Mouse (Mus musculus) cerebellum, adult 11-12 months (tissue): ENCODE data around the gene Dennd6b.

ENCODE experiments used
- DNase-seq: peaks from one replicate; pipeline ENCODE4 v3.0.0; 2022

The Dennd6b gene

GRCm38 (mm10) chr15:89196313-89196706 is at the start of gene Dennd6b:
Gene Dennd6b, minus strand, starts transcription at chr15:89196496.
- DNase-seq: peak; percentile 97

- DNase-seq: no peak
Observed at GRCm38 (mm10) chr15:89241025-89241424, 44.7 kb upstream of the Dennd6b start.

- DNase-seq: no peak
Observed at GRCm38 (mm10) chr15:89239751-89240392, 43.6 kb upstream of the Dennd6b start.

GRCm38 (mm10) chr15:89234052-89234451 is 37.8 kb upstream of the Dennd6b start:
- no peak for DNase-seq

- DNase-seq: peak; percentile 84
Observed at GRCm38 (mm10) chr15:89233586-89233985, 37.3 kb upstream of the Dennd6b start.

- peak; percentile 67 for DNase-seq
Observed at GRCm38 (mm10) chr15:89215611-89216233, 19.4 kb upstream of the Dennd6b start.

GRCm38 (mm10) chr15:89214953-89215352 is 18.7 kb upstream of the Dennd6b start:
- DNase-seq: no peak

- DNase-seq: no peak
Observed at GRCm38 (mm10) chr15:89213517-89213916, 17.2 kb upstream of the Dennd6b start.

GRCm38 (mm10) chr15:89212495-89212894 is 16.2 kb upstream of the Dennd6b start:
- DNase-seq: no peak

GRCm38 (mm10) chr15:89211716-89212461 is 15.6 kb upstream of the Dennd6b start:
- peak; percentile 64 for DNase-seq

- DNase-seq: peak; percentile 87
Observed at GRCm38 (mm10) chr15:89210915-89211715, 14.8 kb upstream of the Dennd6b start, which contains the start of gene Ppp6r2. Gene Ppp6r2, plus strand, starts transcription at chr15:89211553.

- DNase-seq: peak; percentile 85
Observed at GRCm38 (mm10) chr15:89209886-89210761, 13.8 kb upstream of the Dennd6b start.

GRCm38 (mm10) chr15:89207457-89207856 is 11.2 kb upstream of the Dennd6b start:
- DNase-seq: no peak

- DNase-seq: no peak
Observed at GRCm38 (mm10) chr15:89197056-89197455, 760 bp upstream of the Dennd6b start.

- peak; percentile 90 for DNase-seq
Observed at GRCm38 (mm10) chr15:89195690-89196312, 495 bp downstream of the Dennd6b start.

GRCm38 (mm10) chr15:89195261-89195681 is 1.0 kb downstream of the Dennd6b start:
- DNase-seq: no peak

- DNase-seq: no peak
Observed at GRCm38 (mm10) chr15:89184937-89185227, 11.4 kb downstream of the Dennd6b start.

- peak; percentile 60 for DNase-seq
Observed at GRCm38 (mm10) chr15:89184141-89184936, 12.0 kb downstream of the Dennd6b start.

GRCm38 (mm10) chr15:89182842-89183241 is 13.5 kb downstream of the Dennd6b start:
- DNase-seq: peak; percentile 56

- peak; percentile 83 for DNase-seq
Observed at GRCm38 (mm10) chr15:89182328-89182741, 14.0 kb downstream of the Dennd6b start.
